Mouse (Mus musculus): ENCODE data around the gene Vtcn1. TPM values are rescaled to one million over a fixed set of nuclear protein-coding genes. Genes with fewer than 3 reads are reported as not detected.

Vtcn1 gene
- polyA plus RNA-seq, 2 experiments, result not detected

- no peak overlapping the region for H3K9ac ChIP-seq (replicated peaks)
- no peaks in the 10 kb centered on the region for H3K27me3 ChIP-seq (ENCODE audit: control insufficient read depth, insufficient read depth, low read length)
- H3K9me3 ChIP-seq (ENCODE audit: control insufficient read depth, low read length), result no peaks in the 10 kb centered on the region
- ATAC-seq (ENCODE audit: insufficient read depth) (no peak), DNase-seq (ENCODE audit: low read depth in 3 of 3, low spot score in 3 of 3) (no peak)
- no peaks in the 10 kb centered on the region for H3K36me3 ChIP-seq (replicated peaks; ENCODE audit: control insufficient read depth, insufficient read depth, low read depth)
- 70% methylated on average over 23 of the region's 23 CpGs for WGBS (ENCODE audit: insufficient replicate concordance)
- H3K4me1 ChIP-seq (replicated peaks; ENCODE audit: control insufficient read depth in 2 of 2, insufficient read depth in 2 of 2, low read length in 1 of 2), result no peaks in the 10 kb centered on the region
- H3K27ac ChIP-seq, result no peak overlapping the region
- no peak overlapping the region for H3K4me3 ChIP-seq (ENCODE audit: insufficient read depth in 1 of 2, low read depth in 2 of 2, low read length in 2 of 2)
- TF ChIP-seq CTCF (IDR thresholded peaks at IDR 0.05; ENCODE audit: low read depth), result no peak
- no peak for TF ChIP-seq EP300 (IDR thresholded peaks at IDR 0.05; ENCODE audit: low read depth)
- no peak overlapping the region for H3K4me2 ChIP-seq (ENCODE audit: low read depth)
Observed at GRCm38 (mm10) chr3:100861307-100862303, 36.3 kb downstream of the Vtcn1 start.

DNA sequence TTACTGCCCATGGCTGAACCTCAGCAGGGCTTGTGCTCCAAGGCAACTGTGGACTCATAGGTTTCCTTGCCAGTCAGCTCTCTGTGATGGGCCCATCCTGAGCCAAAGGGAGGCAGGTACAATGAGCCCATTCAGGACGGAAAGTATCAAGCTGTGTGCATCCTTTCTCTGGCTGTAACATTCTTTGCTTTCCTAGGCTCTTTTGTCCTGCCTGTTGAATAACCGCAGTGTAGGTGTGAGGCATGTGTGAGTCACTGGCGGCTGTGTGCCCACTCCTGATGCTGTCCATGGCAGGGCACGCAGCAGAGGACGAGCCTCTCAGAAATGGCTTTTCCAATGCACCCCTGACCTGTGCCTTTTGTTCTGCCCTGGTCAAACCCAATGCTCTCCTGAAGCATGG, 41.7 kb downstream of the Vtcn1 start:
- WGBS (ENCODE audit: insufficient replicate concordance), result 72% methylated on average over 5 of the region's 5 CpGs
- TF ChIP-seq EP300 (IDR thresholded peaks at IDR 0.05; ENCODE audit: low read depth) (no peak), CTCF (IDR thresholded peaks at IDR 0.05; ENCODE audit: low read depth) (no peak)

GRCm38 (mm10) chr3:100877057-100877456, 51.8 kb downstream of the Vtcn1 start:
- no peak for TF ChIP-seq EP300 (IDR thresholded peaks at IDR 0.05; ENCODE audit: low read depth)
- no peak for TF ChIP-seq CTCF (IDR thresholded peaks at IDR 0.05; ENCODE audit: low read depth)
- WGBS (ENCODE audit: insufficient replicate concordance), result 72% methylated on average over 4 of the region's 4 CpGs
- no peak for DNase-seq (ENCODE audit: low read depth in 3 of 3, low spot score in 3 of 3)
- no peaks in the 10 kb centered on the region for H3K27me3 ChIP-seq (ENCODE audit: control insufficient read depth, insufficient read depth, low read length)
- no peaks in the 10 kb centered on the region for H3K4me1 ChIP-seq (replicated peaks; ENCODE audit: control insufficient read depth in 2 of 2, insufficient read depth in 2 of 2, low read length in 1 of 2)
- ATAC-seq (ENCODE audit: insufficient read depth), result no peak
- no peak overlapping the region for H3K4me2 ChIP-seq (ENCODE audit: low read depth)
- no peak overlapping the region for H3K27ac ChIP-seq
- H3K36me3 ChIP-seq (replicated peaks; ENCODE audit: control insufficient read depth, insufficient read depth, low read depth), result no peaks in the 10 kb centered on the region
- no peaks in the 10 kb centered on the region for H3K9me3 ChIP-seq (ENCODE audit: control insufficient read depth, low read length)
- no peak overlapping the region for H3K9ac ChIP-seq (replicated peaks)
- H3K4me3 ChIP-seq (ENCODE audit: insufficient read depth in 1 of 2, low read depth in 2 of 2, low read length in 2 of 2), result no peak overlapping the region

More for the DNA sequence above, 41.7 kb downstream of the Vtcn1 start:
- Histone ChIP-seq H3K4me1 (replicated peaks; ENCODE audit: control insufficient read depth in 2 of 2, insufficient read depth in 2 of 2, low read length in 1 of 2) (no peaks in the 10 kb centered on the region), H3K9me3 (ENCODE audit: control insufficient read depth, low read length) (no peaks in the 10 kb centered on the region), H3K36me3 (replicated peaks; ENCODE audit: control insufficient read depth, insufficient read depth, low read depth) (no peaks in the 10 kb centered on the region), H3K4me2 (ENCODE audit: low read depth) (no peak overlapping the region), H3K4me3 (ENCODE audit: insufficient read depth in 1 of 2, low read depth in 2 of 2, low read length in 2 of 2) (no peak overlapping the region), H3K27ac (no peak overlapping the region), H3K9ac (replicated peaks) (no peak overlapping the region), H3K27me3 (ENCODE audit: control insufficient read depth, insufficient read depth, low read length) (no peaks in the 10 kb centered on the region)
- ATAC-seq (ENCODE audit: insufficient read depth) (no peak), DNase-seq (ENCODE audit: low read depth in 3 of 3, low spot score in 3 of 3) (no peak)

GRCm38 (mm10) chr3:100881403-100881802, 56.1 kb downstream of the Vtcn1 start:
- ATAC-seq (ENCODE audit: insufficient read depth) (no peak), DNase-seq (ENCODE audit: low read depth in 3 of 3, low spot score in 3 of 3) (no peak)
- no peak for TF ChIP-seq CTCF (IDR thresholded peaks at IDR 0.05; ENCODE audit: low read depth)
- no peak for TF ChIP-seq EP300 (IDR thresholded peaks at IDR 0.05; ENCODE audit: low read depth)
- H3K4me1 ChIP-seq (replicated peaks; ENCODE audit: control insufficient read depth in 2 of 2, insufficient read depth in 2 of 2, low read length in 1 of 2), result no peaks in the 10 kb centered on the region
- no peak overlapping the region for H3K4me3 ChIP-seq (ENCODE audit: insufficient read depth in 1 of 2, low read depth in 2 of 2, low read length in 2 of 2)
- 56% methylated on average over 6 of the region's 6 CpGs for WGBS (ENCODE audit: insufficient replicate concordance)
- no peaks in the 10 kb centered on the region for H3K27me3 ChIP-seq (ENCODE audit: control insufficient read depth, insufficient read depth, low read length)
- H3K27ac ChIP-seq, result no peak overlapping the region
- H3K9ac ChIP-seq (replicated peaks), result no peak overlapping the region
- no peaks in the 10 kb centered on the region for H3K36me3 ChIP-seq (replicated peaks; ENCODE audit: control insufficient read depth, insufficient read depth, low read depth)
- no peak overlapping the region for H3K4me2 ChIP-seq (ENCODE audit: low read depth)
- no peaks in the 10 kb centered on the region for H3K9me3 ChIP-seq (ENCODE audit: control insufficient read depth, low read length)

GRCm38 (mm10) chr3:100881843-100882634, 56.8 kb downstream of the Vtcn1 start:
- Histone ChIP-seq H3K4me3 (ENCODE audit: insufficient read depth in 1 of 2, low read depth in 2 of 2, low read length in 2 of 2) (no peak overlapping the region), H3K36me3 (replicated peaks; ENCODE audit: control insufficient read depth, insufficient read depth, low read depth) (no peaks in the 10 kb centered on the region), H3K9ac (replicated peaks) (no peak overlapping the region), H3K4me2 (ENCODE audit: low read depth) (no peak overlapping the region), H3K27me3 (ENCODE audit: control insufficient read depth, insufficient read depth, low read length) (no peaks in the 10 kb centered on the region), H3K9me3 (ENCODE audit: control insufficient read depth, low read length) (no peaks in the 10 kb centered on the region), H3K4me1 (replicated peaks; ENCODE audit: control insufficient read depth in 2 of 2, insufficient read depth in 2 of 2, low read length in 1 of 2) (no peaks in the 10 kb centered on the region), H3K27ac (no peak overlapping the region)
- TF ChIP-seq EP300 (IDR thresholded peaks at IDR 0.05; ENCODE audit: low read depth) (no peak), CTCF (IDR thresholded peaks at IDR 0.05; ENCODE audit: low read depth) (no peak)
- DNase-seq (ENCODE audit: low read depth in 3 of 3, low spot score in 3 of 3) (no peak), ATAC-seq (ENCODE audit: insufficient read depth) (no peak)
- WGBS (ENCODE audit: insufficient replicate concordance), result 62% methylated on average over 9 of the region's 9 CpGs
